Mouse (Mus musculus): ENCODE measurements at regions not wholly inside any gene's neighbourhood (a gene's known extent, or its start where the extent isn't known, plus 50 kb on each side); places are given as distances from the start of the nearest gene placed in this dataset.

DNA sequence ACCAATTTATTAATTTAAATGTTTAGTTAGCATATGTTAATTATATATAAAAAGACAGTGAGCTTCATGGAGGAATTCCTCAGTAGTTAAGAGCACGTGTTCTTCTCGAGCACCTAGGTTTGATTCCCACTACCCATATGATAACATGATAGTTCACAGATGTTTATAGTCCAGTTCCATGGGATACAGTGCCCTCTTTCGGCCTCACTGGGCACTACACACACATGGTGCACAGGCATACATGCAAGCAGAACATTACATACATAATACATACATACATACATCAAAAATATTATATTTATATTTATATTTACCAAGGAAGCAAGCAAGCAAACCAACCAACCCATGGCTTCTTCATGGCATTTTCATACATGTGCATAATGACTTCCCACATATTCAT is 51.6 kb upstream of the Fam180a start:
- TF ChIP-seq CTCF (IDR thresholded peaks at IDR 0.05), result peak; percentile 18; the same call in 1 of the 2 replicates
- no peak for TF ChIP-seq EP300 (IDR thresholded peaks at IDR 0.05)
- Histone ChIP-seq H3K36me3 (ENCODE audit: insufficient read depth, low read length) (no peaks in the 10 kb centered on the region), H3K9ac (replicated peaks; ENCODE audit: low read depth) (no peak overlapping the region), H3K4me2 (replicated peaks; ENCODE audit: low read depth, low read length) (no peak overlapping the region), H3K27ac (ENCODE audit: low read length) (no peak overlapping the region), H3K4me3 (ENCODE audit: low read depth, low read length) (no peak overlapping the region), H3K27me3 (replicated peaks; ENCODE audit: insufficient read depth, low read length) (no peaks in the 10 kb centered on the region), H3K4me1 (ENCODE audit: insufficient read depth, low read depth, low read length) (no peaks in the 10 kb centered on the region), H3K9me3 (ENCODE audit: low read length) (no peaks in the 10 kb centered on the region)
- no peak for ATAC-seq
- DNase-seq (ENCODE audit: low spot score), result no peak
- 84% methylated on average over 3 of the region's 3 CpGs for WGBS

DNA sequence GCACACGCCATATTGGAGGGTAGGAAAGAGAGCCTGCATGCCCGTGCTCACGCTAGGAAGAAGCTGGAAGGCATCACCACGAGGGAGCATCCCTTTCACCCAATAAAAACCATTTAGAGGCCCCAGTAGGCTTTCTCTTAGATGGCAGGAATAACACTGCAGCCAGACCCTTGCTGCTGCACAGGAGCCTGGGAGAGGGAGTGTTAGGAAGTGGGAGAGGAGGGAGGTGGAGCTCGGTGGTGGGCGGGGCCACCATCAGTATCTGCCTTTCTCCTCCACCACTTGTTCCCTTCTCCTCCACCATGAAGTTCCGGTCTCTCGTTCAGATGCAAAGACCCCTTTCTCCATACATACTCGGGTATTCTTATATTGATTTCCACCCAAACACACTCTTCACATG is 50.6 kb upstream of the Fam180a start:
- no peak overlapping the region for H3K4me2 ChIP-seq (replicated peaks; ENCODE audit: low read depth, low read length)
- H3K27ac ChIP-seq (ENCODE audit: low read length), result no peak overlapping the region
- no peak overlapping the region for H3K4me3 ChIP-seq (ENCODE audit: low read depth, low read length)
- H3K9ac ChIP-seq (replicated peaks; ENCODE audit: low read depth), result no peak overlapping the region
- H3K9me3 ChIP-seq (ENCODE audit: low read length), result no peaks in the 10 kb centered on the region
- DNase-seq (ENCODE audit: low spot score) (no peak), ATAC-seq (no peak)
- no peaks in the 10 kb centered on the region for H3K4me1 ChIP-seq (ENCODE audit: insufficient read depth, low read depth, low read length)
- no peaks in the 10 kb centered on the region for H3K27me3 ChIP-seq (replicated peaks; ENCODE audit: insufficient read depth, low read length)
- no peaks in the 10 kb centered on the region for H3K36me3 ChIP-seq (ENCODE audit: insufficient read depth, low read length)
- 74% methylated on average over 9 of the region's 9 CpGs for WGBS
- TF ChIP-seq EP300 (IDR thresholded peaks at IDR 0.05) (no peak), CTCF (IDR thresholded peaks at IDR 0.05) (no peak)
